Mouse (Mus musculus) lung, postnatal 36 days (tissue): ENCODE results near the gene Vmn1r121.
"Not testable (repeated sequence)": the region's sequence is repeated elsewhere in the genome, so short reads cannot be mapped to it uniquely, and the experiment has no call there.

Source experiments
- DNase-seq: peaks from one replicate; pipeline ENCODE4 v3.0.0; 2022; ENCODE audit warnings: mixed read lengths

Gene Vmn1r121

GRCm38 (mm10) chr7:21098413-21098812, at the start of gene Vmn1r121:
Gene Vmn1r121, minus strand, starts transcription at chr7:21098513.
- not testable (repeated sequence) for DNase-seq

GRCm38 (mm10) chr7:21134028-21134427, 35.7 kb upstream of the Vmn1r121 start, which contains the start of gene Vmn1r122:
Gene Vmn1r122, minus strand, starts transcription at chr7:21134128.
- DNase-seq, result not testable (repeated sequence)

GRCm38 (mm10) chr7:21053684-21054083, 44.6 kb downstream of the Vmn1r121 start, which contains the start of gene Vmn1r120:
Gene Vmn1r120, minus strand, starts transcription at chr7:21053784.
- not testable (repeated sequence) for DNase-seq
